Mouse (Mus musculus) left cerebral cortex, postnatal 14 days (tissue): ENCODE measurements at regions not wholly inside any gene's neighbourhood (a gene's known extent, or its start where the extent isn't known, plus 50 kb on each side); places are given as distances from the start of the nearest gene placed in this dataset.

Experiments used
- DNase-seq, 2 experiments: peaks; one replicate each; pipeline ENCODE4 v3.0.0; 2021 to 2022; ENCODE audit warnings: low spot score in 2 of 2, mixed read lengths in 1 of 2
- intact Hi-C: fragments of 180-260 bp; cut with DNase I; formaldehyde crosslinking; loops from one replicate; pipeline ENCODE4 v1.15.1; 2025

DNA sequence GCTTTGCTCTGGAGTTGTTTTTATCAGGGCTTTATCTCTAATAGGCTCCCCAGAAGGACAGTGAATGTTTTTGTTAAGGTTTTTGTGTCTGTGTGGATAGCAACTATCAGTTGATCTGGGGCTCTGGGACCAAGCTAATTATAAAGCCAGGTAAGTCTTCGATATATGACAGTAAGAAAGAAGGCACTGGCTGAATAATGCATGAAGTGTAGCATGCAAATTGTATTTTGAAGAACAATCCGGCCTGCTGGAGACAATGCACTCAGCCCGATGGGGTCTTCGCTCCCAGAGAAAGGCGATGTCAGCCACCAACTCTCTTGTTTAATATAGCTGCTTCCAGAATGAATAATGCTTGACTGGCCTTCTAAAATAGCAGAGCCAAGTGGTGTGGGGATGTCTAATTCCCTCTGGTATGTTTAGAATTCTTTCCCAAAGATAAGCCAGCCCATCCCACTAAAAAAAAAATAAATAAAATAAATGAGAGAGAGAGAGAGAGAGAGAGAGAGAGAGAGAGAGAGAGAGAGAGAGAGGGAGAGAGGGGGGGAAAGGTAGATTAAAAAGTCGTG lies 68.6 kb downstream of the Dad1 start:
- DNase-seq, result no peak
- intact Hi-C loops, result no loop called here

DNA sequence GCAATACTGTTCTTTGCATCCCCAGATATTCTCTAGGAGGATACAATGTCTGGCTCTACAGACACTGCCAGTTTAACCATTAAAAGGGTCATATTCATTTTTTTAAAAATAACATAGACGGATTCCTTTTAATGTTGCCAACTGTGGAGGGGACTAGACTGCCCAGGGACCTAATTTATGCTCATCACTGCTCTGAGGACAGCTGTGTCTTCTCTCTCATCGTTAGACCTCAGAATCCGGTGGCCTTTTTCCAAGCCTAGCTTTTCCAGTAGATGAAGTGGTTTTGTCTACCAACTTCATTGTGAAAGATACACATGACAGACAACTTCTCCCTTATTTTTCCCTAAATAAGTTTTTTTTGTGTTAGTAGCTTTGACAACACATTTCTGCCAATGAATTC lies 70.0 kb downstream of the Dad1 start:
- DNase-seq, result no peak
- intact Hi-C loops, result no loop called here

GRCm38 (mm10) chr14:54182838-54183237 lies 71.1 kb downstream of the Dad1 start:
- intact Hi-C loops, result no loop called here
- no peak for DNase-seq

- intact Hi-C loops, result no loop called here
- DNase-seq, result no peak
These were observed 72.6 kb downstream of the Dad1 start for GRCm38 (mm10) chr14:54181306-54181705.

- no peak for DNase-seq
- intact Hi-C loops, result no loop called here
These were observed 73.2 kb downstream of the Dad1 start for GRCm38 (mm10) chr14:54180754-54181153.

DNA sequence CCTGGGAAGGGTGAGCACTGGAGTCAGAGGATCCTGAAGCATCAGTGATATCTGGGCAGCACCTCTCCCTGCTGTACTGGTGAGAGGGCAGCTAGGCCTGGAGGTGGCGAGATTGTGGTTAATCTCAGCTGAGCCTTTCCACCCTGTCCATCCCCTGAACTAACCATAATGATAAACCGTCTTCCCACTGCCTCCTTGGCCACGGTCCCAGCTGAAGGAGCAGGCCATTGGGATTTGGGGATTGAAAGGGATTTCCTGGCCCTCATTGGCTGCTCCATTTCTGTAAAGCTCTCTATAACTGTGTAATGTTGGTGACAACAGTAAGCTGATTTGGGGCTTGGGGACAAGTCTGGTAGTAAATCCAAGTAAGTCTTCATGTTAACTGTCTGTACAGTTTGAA lies 73.6 kb downstream of the Dad1 start:
- intact Hi-C loops, result no loop called here

DNA sequence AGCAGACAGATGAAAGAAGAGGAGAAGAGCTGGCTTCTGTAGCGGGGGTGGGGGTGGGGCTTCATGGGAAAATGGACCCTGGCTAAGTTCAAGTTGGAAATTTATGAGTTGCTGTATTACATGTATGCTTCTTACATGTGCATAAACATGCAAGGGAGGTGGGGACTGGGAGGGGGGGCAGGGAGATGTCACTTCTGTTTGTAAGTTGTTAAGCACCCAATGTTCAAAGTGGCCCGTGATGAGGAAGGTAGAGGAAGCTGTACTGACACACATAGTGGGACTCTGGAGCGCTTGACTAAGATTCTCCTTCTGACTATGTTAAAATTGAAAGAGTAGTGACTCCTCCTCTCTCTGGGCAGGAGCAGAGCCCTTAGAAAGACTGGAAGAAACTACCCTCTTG lies 75.0 kb downstream of the Dad1 start:
- intact Hi-C loops, result no loop called here
- no peak for DNase-seq

More for the DNA sequence above, 73.6 kb downstream of the Dad1 start:
- DNase-seq, result no peak

GRCm38 (mm10) chr14:54176469-54176868 lies 77.4 kb downstream of the Dad1 start:
- DNase-seq, result no peak
- intact Hi-C loops, result no loop called here

DNA sequence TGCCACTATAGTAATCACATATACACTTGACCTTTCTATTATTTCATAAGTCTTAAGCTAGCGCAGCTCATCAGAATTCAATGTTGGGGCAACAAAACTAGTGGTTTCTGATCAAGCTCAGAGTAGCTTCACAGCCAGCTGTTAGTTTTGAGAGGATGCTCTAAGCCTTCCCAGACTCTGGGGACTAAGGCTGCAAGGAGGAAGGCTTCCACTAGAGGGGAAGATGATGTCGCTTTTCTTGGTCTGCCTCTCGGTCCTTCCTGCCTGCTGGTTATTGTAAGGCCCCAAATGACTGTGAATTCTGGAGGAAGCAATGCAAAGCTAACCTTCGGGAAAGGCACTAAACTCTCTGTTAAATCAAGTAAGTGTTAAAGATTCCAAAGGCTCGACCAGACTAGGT lies 78.4 kb downstream of the Dad1 start:
- no peak for DNase-seq
- intact Hi-C loops, result no loop called here

GRCm38 (mm10) chr14:54173316-54173715 lies 80.6 kb downstream of the Dad1 start:
- intact Hi-C loops, result no loop called here
- DNase-seq, result no peak

DNA sequence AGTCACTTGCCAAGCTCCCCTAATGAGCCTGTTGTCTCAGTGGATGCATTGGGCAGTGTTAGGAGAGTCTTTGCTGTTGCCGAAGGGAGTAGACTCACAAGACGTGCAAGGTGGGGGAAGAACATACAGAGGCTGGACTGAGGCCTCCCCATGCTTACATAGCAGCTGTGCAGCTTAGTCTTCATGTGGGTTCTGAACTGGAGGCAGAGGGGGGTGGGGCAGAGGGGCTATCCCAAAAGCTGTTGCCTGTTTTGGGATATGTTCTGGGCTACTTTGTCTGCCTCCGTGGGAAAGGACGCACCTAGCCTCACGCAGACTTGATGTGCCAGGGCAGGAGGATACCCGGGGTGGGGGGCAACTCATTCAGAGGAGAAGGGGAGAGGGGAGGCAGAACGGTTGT lies 84.7 kb downstream of the Dad1 start:
- intact Hi-C loops, result loop anchor here (5.0 kb wide), 1 partner anchor 87 kb away; no protein-coding TSS in a partner anchor
- DNase-seq, result no peak

GRCm38 (mm10) chr14:54168414-54168931 lies 85.4 kb downstream of the Dad1 start:
- intact Hi-C loops, result loop anchor here (5.0 kb wide), 1 partner anchor 86 kb away; no protein-coding TSS in a partner anchor
- no peak for DNase-seq

DNA sequence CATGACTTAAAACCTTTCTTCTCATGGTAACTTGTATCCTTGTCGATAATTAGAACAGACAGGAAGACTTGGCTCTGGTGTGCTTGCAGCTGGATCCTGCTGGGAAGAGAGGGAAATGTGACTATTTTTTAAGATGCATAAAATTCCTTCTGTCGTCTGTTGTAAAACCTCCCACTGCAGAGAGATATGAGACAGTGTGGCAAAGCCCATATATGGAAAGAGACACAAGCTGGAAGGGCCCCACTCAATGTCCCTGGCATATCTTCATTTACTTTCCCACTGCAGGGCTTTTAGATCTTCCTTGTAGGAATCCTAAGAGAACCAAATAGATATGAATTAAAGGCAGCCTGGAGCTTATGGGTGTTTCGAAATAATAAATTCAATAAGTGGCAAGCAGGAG lies 87.8 kb downstream of the Dad1 start:
- DNase-seq, result peak; percentile 27 to 33

DNA sequence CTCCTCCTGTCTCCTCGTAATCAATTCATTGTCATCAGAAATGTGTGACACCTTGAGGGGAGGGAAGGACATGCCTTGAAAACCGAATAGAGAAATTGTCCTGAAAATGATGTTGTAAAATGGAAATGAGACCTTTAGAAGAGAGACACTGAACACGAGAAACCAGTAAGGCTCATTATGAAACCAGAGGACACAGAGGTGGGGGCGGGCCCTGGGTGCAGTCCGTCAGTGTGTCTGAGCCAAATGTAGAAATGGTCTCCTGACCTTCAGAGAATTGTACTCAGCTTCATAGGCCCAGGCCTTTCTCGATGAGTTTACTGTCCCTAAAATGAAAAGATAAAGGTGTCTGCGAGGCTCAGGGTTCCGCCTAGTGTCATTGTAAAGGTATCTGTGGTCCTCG lies 89.0 kb downstream of the Dad1 start:
- intact Hi-C loops, result loop anchor here (5.0 kb wide), 1 partner anchor 83 kb away; no protein-coding TSS in a partner anchor
- DNase-seq, result no peak

More for the DNA sequence above, 87.8 kb downstream of the Dad1 start:
- intact Hi-C loops, result loop anchor here (5.0 kb wide), 1 partner anchor 84 kb away; no protein-coding TSS in a partner anchor

DNA sequence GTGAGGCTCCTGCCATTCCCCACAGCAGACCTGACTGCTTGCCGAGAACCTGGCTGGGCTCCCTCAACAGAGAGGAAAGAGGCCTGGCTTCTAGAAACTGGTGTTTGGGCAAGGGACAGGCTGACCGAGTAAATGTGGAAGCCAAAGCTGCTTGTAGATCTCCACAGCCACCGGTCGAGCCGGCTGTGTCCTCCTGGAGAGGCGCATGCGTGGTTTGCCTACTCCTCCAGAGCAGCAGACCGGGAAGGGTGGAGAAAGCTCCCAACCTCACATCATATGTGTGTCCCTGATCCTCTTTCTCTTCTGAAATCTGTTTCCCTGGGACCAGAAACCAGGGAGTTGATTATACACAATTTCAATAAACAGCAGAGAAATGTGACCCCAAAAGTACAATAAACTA lies 92.0 kb downstream of the Dad1 start:
- intact Hi-C loops, result no loop called here
- DNase-seq, result no peak

DNA sequence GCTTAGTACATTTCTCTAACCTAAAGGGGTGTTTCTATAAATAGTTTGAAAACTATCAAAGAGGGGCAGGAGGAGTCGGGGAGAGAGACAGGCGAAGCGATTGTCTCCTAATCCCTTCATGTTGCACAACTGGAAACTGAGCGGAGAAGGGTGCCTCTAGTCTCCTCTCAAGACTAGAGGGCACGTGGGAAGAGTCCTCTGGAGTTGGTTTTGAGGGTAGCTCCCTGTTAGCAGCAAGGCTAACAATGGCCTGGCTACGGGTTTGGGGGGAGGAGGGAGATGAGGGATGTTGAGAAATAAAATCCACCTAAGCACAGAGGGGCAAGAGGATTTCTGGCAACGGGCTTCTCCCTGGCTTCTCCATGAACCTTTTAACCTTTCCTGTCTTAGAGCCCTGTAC lies 92.7 kb downstream of the Dad1 start:
- intact Hi-C loops, result no loop called here
- DNase-seq, result no peak

- intact Hi-C loops, result no loop called here
- no peak for DNase-seq
These were observed 94.1 kb downstream of the Dad1 start for GRCm38 (mm10) chr14:54159816-54160215.

DNA sequence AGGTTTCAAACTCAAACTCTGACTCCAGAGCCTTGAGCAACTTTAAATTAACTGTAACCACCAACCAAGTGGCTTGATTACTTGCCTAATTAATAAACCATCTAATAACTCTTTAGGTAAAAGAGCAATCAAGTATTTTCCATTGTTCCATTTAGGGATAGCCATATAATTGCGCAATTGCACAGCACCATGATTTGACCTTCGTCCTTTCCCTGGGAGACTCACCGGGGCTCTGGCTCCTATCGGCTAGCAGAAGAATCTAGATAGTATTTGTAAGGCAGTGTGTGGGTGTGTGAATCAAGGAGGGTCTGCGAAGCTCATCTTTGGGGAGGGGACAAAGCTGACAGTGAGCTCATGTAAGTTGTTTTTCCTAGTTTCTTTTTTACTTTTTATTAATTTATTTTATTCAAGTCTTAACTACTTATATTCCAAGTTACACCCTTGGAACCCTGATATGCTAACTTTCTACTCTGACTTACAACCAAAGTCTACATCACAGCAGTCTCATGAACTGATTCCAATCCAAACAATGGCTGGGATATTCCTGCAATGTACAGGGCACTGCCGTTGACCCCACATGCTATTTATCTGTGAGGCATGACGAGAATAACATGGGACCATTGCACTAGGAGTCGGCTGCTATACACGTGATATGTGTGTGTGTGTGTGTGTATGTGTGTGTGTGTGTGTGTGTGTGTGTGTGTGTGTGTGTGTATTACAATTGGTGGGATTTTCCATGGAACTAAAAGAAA lies 95.5 kb downstream of the Dad1 start:
- intact Hi-C loops, result no loop called here
- DNase-seq, result no peak

- intact Hi-C loops, result no loop called here
- no peak for DNase-seq
These were observed 97.4 kb downstream of the Dad1 start for GRCm38 (mm10) chr14:54156536-54156935.

GRCm38 (mm10) chr14:54152485-54153235 lies 101.2 kb downstream of the Dad1 start:
- intact Hi-C loops, result loop anchor here (1.0 kb wide), 1 partner anchor 88 kb away; no protein-coding TSS in a partner anchor
- peak; percentile 37 to 59 for DNase-seq
